Mouse (Mus musculus) gonadal fat pad, adult 2 months (tissue): ENCODE measurements around the gene Slc35g1. TPM values are rescaled to one million over a fixed set of nuclear protein-coding genes. Genes with fewer than 3 reads are reported as not detected.

Experiments used
- polyA plus RNA-seq: library from polyadenylated mRNA; depleted of rRNA; stranded (reverse); fragments of >200 nt; gene quantifications from 2 replicates; pipeline ENCODE4 v1.2.3, GENCODE M21; 2012; rRNA removed

Gene Slc35g1
- polyA plus RNA-seq, 1 experiment = 6.2 TPM

Other genes with a start within 250 kb of the Slc35g1 start
- gene Fra10ac1, start 171.8 kb upstream of the Slc35g1 start, polyA plus RNA-seq = 3.7 and 5.3 TPM in 2 replicates
- gene Lgi1, start 131.4 kb upstream of the Slc35g1 start, polyA plus RNA-seq = 0.28 and 0.35 TPM in 2 replicates
- gene Plce1, start 85.1 kb downstream of the Slc35g1 start, polyA plus RNA-seq = 5.3 and 5.4 TPM in 2 replicates